Mouse (Mus musculus): ENCODE data around the gene Adgrg7.

Adgrg7 gene

GRCm38 (mm10) chr16:56795481-56796139 is at the start of gene Adgrg7:
Adgrg7 (minus strand) TSS chr16:56795855.
- DNase-seq (ENCODE audit: low read depth, low spot score): no peak

GRCm38 (mm10) chr16:56842988-56843387 is 47.3 kb upstream of the Adgrg7 start:
- DNase-seq (ENCODE audit: low read depth, low spot score): no peak

GRCm38 (mm10) chr16:56833312-56833711 is 37.7 kb upstream of the Adgrg7 start:
- DNase-seq (ENCODE audit: low read depth, low spot score): no peak

- DNase-seq (ENCODE audit: low read depth, low spot score): no peak
Observed at GRCm38 (mm10) chr16:56831986-56832385, 36.3 kb upstream of the Adgrg7 start.

GRCm38 (mm10) chr16:56801370-56802109 is 5.9 kb upstream of the Adgrg7 start:
- no peak for DNase-seq (ENCODE audit: low read depth, low spot score)

GRCm38 (mm10) chr16:56800946-56801345 is 5.3 kb upstream of the Adgrg7 start:
- no peak for DNase-seq (ENCODE audit: low read depth, low spot score)

- DNase-seq (ENCODE audit: low read depth, low spot score): peak; percentile 29
Observed at GRCm38 (mm10) chr16:56800469-56800868, 4.8 kb upstream of the Adgrg7 start.

GRCm38 (mm10) chr16:56799541-56800029 is 3.9 kb upstream of the Adgrg7 start:
- no peak for DNase-seq (ENCODE audit: low read depth, low spot score)

- no peak for DNase-seq (ENCODE audit: low read depth, low spot score)
Observed at GRCm38 (mm10) chr16:56798873-56799272, 3.2 kb upstream of the Adgrg7 start.

GRCm38 (mm10) chr16:56794383-56795144 is 1.1 kb downstream of the Adgrg7 start:
- no peak for DNase-seq (ENCODE audit: low read depth, low spot score)

GRCm38 (mm10) chr16:56793778-56794177 is 1.9 kb downstream of the Adgrg7 start:
- peak; percentile 19 for DNase-seq (ENCODE audit: low read depth, low spot score)

- no peak for DNase-seq (ENCODE audit: low read depth, low spot score)
Observed at GRCm38 (mm10) chr16:56785943-56786342, 9.7 kb downstream of the Adgrg7 start.

GRCm38 (mm10) chr16:56771163-56772105 is 24.2 kb downstream of the Adgrg7 start:
- peak; percentile 86 for DNase-seq (ENCODE audit: low read depth, low spot score)

- no peak for DNase-seq (ENCODE audit: low read depth, low spot score)
Observed at GRCm38 (mm10) chr16:56729060-56729459, 66.6 kb downstream of the Adgrg7 start.

- no peak for DNase-seq (ENCODE audit: low read depth, low spot score)
Observed at GRCm38 (mm10) chr16:56724927-56725326, 70.7 kb downstream of the Adgrg7 start.

GRCm38 (mm10) chr16:56722357-56722756 is 73.3 kb downstream of the Adgrg7 start:
- no peak for DNase-seq (ENCODE audit: low read depth, low spot score)

- DNase-seq (ENCODE audit: low read depth, low spot score): no peak
Observed at GRCm38 (mm10) chr16:56719031-56719430, 76.6 kb downstream of the Adgrg7 start.

- peak; percentile 99 for DNase-seq (ENCODE audit: low read depth, low spot score)
Observed at GRCm38 (mm10) chr16:56717224-56718200, 78.1 kb downstream of the Adgrg7 start, which contains the start of gene Tfg. Tfg (minus strand) TSS chr16:56717450.

- DNase-seq (ENCODE audit: low read depth, low spot score): peak; percentile 13
Observed at GRCm38 (mm10) chr16:56716557-56717179, 79.0 kb downstream of the Adgrg7 start.
